Mouse (Mus musculus) heart, postnatal 0 days (tissue): ENCODE measurements at regions not wholly inside any gene's neighbourhood (a gene's known extent, or its start where the extent isn't known, plus 50 kb on each side); places are given as distances from the start of the nearest gene placed in this dataset.

ENCODE experiments used
- ATAC-seq: fragments of 200-750 bp; cut with Nextera tagmentation; 2 replicates; pipeline ENCODE4 v1.8.0; 2017; ENCODE audit warnings: low read depth, moderate number of reproducible peaks, moderate library complexity; ENCODE audit not compliant: insufficient read depth
- DNase-seq: peaks from one replicate; pipeline ENCODE4 v3.0.0-alpha.2; 2016; ENCODE audit warnings: low spot score
- H3K27ac ChIP-seq: fragments of 300-500 bp; sonication (generic); 2 replicates; pipeline ENCODE4 v1.5.1; 2014; ENCODE audit warnings: low read depth, mild to moderate bottlenecking
- H3K27me3 ChIP-seq: fragments of 300-500 bp; sonication (generic); 2 replicates; pipeline ENCODE4 v1.6.1; 2014; ENCODE audit warnings: low read length, mixed read lengths; ENCODE audit not compliant: control insufficient read depth, insufficient read depth
- H3K36me3 ChIP-seq: fragments of 300-500 bp; sonication (generic); replicated peaks from 2 replicates; pipeline ENCODE4 v1.6.1; 2014; ENCODE audit warnings: low read length, mixed read lengths; ENCODE audit not compliant: control insufficient read depth, insufficient read depth
- H3K4me1 ChIP-seq: fragments of 300-500 bp; sonication (generic); 2 replicates; pipeline ENCODE4 v1.6.1; 2014; ENCODE audit warnings: antibody characterized with exemption; ENCODE audit not compliant: control insufficient read depth, insufficient read depth
- H3K4me2 ChIP-seq: fragments of 300-500 bp; sonication (generic); 2 replicates; pipeline ENCODE4 v1.6.1; 2014; ENCODE audit warnings: low read depth, mild to moderate bottlenecking, low read length, moderate library complexity
- H3K4me3 ChIP-seq: fragments of 300-500 bp; sonication (generic); 2 replicates; pipeline ENCODE4 v1.5.1; 2014; ENCODE audit warnings: low read depth, low read length
- H3K9ac ChIP-seq: fragments of 300-500 bp; sonication (generic); replicated peaks from 2 replicates; pipeline ENCODE4 v1.6.1; 2014; ENCODE audit warnings: low read depth, low read length, mixed read lengths
- H3K9me3 ChIP-seq: fragments of 300-500 bp; sonication (generic); replicated peaks from 2 replicates; pipeline ENCODE4 v1.6.1; 2016; ENCODE audit warnings: low read length; ENCODE audit not compliant: control insufficient read depth
- CTCF ChIP-seq: IDR thresholded peaks from 2 replicates; pipeline ENCODE4 v1.5.1; 2016; ENCODE audit warnings: antibody characterized with exemption, control low read depth, low read depth
- EP300 ChIP-seq: IDR thresholded peaks from 2 replicates; pipeline ENCODE4 v1.6.1; 2016; ENCODE audit warnings: antibody characterized with exemption, low read depth
- WGBS: fragments of 180-500 bp; shearing (Covaris S2); extraction: QIAGEN DNeasy Blood & Tissue Kit; methylation state at CpG from one replicate; pipeline ENCODE4 v1.1.7; 2014; 5-methylcytosine and 5-hydroxymethylcytosine counted together

GRCm38 (mm10) chr13:106100239-106100638 is 656.8 kb downstream of the Htr1a start:
- Histone ChIP-seq H3K27me3 (no peaks in the 10 kb centered on the region), H3K36me3 (no peaks in the 10 kb centered on the region), H3K4me2 (no peak overlapping the region), H3K9ac (no peak overlapping the region), H3K4me3 (no peak overlapping the region), H3K4me1 (no peaks in the 10 kb centered on the region), H3K27ac (no peak overlapping the region), H3K9me3 (no peaks in the 10 kb centered on the region)
- no peak for TF ChIP-seq EP300
- no peak for TF ChIP-seq CTCF
- DNase-seq (no peak), ATAC-seq (no peak)
- 55% methylated on average over 2 of the region's 2 CpGs for WGBS

- TF ChIP-seq CTCF = no peak
- no peak for TF ChIP-seq EP300
- no peak for DNase-seq
- WGBS = 53% methylated on average over 2 of the region's 2 CpGs
- ATAC-seq = no peak
- H3K27me3 ChIP-seq = no peaks in the 10 kb centered on the region
- H3K36me3 ChIP-seq = no peaks in the 10 kb centered on the region
- no peaks in the 10 kb centered on the region for H3K4me1 ChIP-seq
- H3K9me3 ChIP-seq = no peaks in the 10 kb centered on the region
- no peak overlapping the region for H3K27ac ChIP-seq
- no peak overlapping the region for H3K4me2 ChIP-seq
- H3K4me3 ChIP-seq = no peak overlapping the region
- no peak overlapping the region for H3K9ac ChIP-seq
Observed at GRCm38 (mm10) chr13:106142128-106142527, 698.7 kb downstream of the Htr1a start.

- Histone ChIP-seq H3K36me3 (no peaks in the 10 kb centered on the region), H3K9me3 (no peaks in the 10 kb centered on the region), H3K4me2 (no peak overlapping the region), H3K4me3 (no peak overlapping the region), H3K4me1 (no peaks in the 10 kb centered on the region), H3K27ac (no peak overlapping the region), H3K27me3 (no peaks in the 10 kb centered on the region), H3K9ac (no peak overlapping the region)
- DNase-seq (peak; percentile 30), ATAC-seq (peak; percentile 44; the same call in 1 of the 2 replicates)
- 16% methylated on average over 3 of the region's 3 CpGs for WGBS
- TF ChIP-seq EP300 (no peak), CTCF (no peak)
Observed at GRCm38 (mm10) chr13:106166377-106166776, 722.9 kb downstream of the Htr1a start.

DNA sequence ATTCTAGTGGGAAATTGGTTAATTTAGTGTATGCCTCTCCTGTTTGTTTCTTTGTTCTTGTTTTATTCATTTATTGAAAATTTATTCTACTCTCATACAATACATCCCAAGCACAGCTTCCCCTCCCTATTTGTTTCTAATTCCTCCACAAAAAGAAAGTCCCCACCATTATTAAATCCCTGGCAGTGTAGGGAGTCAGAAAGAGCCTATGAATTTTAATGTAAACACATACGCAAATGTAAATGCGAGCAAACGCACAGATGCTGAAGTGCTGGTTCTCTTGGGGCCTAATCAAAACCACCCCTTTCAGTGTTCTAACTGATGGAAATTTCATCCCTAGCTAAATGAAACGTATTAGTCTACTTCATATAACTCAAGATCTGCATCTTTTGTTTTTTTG is 729.9 kb downstream of the Htr1a start:
- TF ChIP-seq EP300 = no peak
- TF ChIP-seq CTCF = no peak
- Histone ChIP-seq H3K9me3 (no peaks in the 10 kb centered on the region), H3K9ac (no peak overlapping the region), H3K4me3 (no peak overlapping the region), H3K4me2 (no peak overlapping the region), H3K36me3 (no peaks in the 10 kb centered on the region), H3K4me1 (no peaks in the 10 kb centered on the region), H3K27me3 (no peaks in the 10 kb centered on the region), H3K27ac (no peak overlapping the region)
- DNase-seq = no peak
- WGBS = 78% methylated on average over 4 of the region's 4 CpGs
- no peak for ATAC-seq

GRCm38 (mm10) chr13:106174321-106174720 is 730.9 kb downstream of the Htr1a start:
- Histone ChIP-seq H3K9ac (no peak overlapping the region), H3K27ac (no peak overlapping the region), H3K27me3 (no peaks in the 10 kb centered on the region), H3K4me1 (no peaks in the 10 kb centered on the region), H3K36me3 (no peaks in the 10 kb centered on the region), H3K4me3 (no peak overlapping the region), H3K9me3 (no peaks in the 10 kb centered on the region), H3K4me2 (no peak overlapping the region)
- TF ChIP-seq EP300 (no peak), CTCF (no peak)
- DNase-seq (no peak), ATAC-seq (no peak)
- 70% methylated on average over 4 of the region's 4 CpGs for WGBS

DNA sequence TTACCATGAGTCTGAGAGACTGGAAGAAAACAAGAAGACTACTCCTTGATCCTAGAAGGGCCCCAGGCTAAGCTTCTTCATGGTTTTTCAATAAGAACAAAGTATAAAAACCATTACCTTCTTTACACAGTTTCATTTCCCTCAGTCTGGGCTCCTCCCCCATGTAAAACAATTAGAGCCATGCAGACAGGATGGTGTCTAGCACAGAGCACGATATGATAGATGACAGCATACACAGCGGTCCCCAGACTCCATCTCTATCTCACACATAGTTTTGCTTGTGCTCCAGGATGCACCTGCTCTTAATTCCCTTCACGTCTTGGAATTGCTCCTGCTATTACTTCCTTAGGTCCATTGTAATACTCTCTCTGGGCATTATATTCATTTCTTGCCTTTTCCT is 737.3 kb downstream of the Htr1a start:
- no peak overlapping the region for H3K4me2 ChIP-seq
- H3K27ac ChIP-seq = no peak overlapping the region
- ATAC-seq = no peak
- H3K9ac ChIP-seq = no peak overlapping the region
- H3K36me3 ChIP-seq = no peaks in the 10 kb centered on the region
- H3K27me3 ChIP-seq = no peaks in the 10 kb centered on the region
- no peak overlapping the region for H3K4me3 ChIP-seq
- no peaks in the 10 kb centered on the region for H3K4me1 ChIP-seq
- TF ChIP-seq EP300 (no peak), CTCF (no peak)
- WGBS = 34% methylated on average over 3 of the region's 3 CpGs
- H3K9me3 ChIP-seq = no peaks in the 10 kb centered on the region
- DNase-seq = no peak
